Mouse (Mus musculus) kidney, adult 18-20 months (tissue): Measurements from ENCODE around the gene Gabrr2.
A peak's percentile ranks its signal among the peaks of the same experiment; 100 is the strongest.

Source experiments
- DNase-seq: peaks from one replicate; pipeline ENCODE4 v3.0.0; 2021

Gene Gabrr2

GRCm38 (mm10) chr4:33062981-33063380 is at the start of gene Gabrr2:
Gene Gabrr2 (plus strand): TSS chr4:33062999.
- no peak for DNase-seq

- DNase-seq = peak; percentile 90
Measured at GRCm38 (mm10) chr4:33018361-33018999, 44.3 kb upstream of the Gabrr2 start.

- no peak for DNase-seq
Measured at GRCm38 (mm10) chr4:33024420-33024819, 38.4 kb upstream of the Gabrr2 start.

- no peak for DNase-seq
Measured at GRCm38 (mm10) chr4:33029104-33029503, 33.7 kb upstream of the Gabrr2 start.

- DNase-seq = no peak
Measured at GRCm38 (mm10) chr4:33030264-33031194, 32.3 kb upstream of the Gabrr2 start.

GRCm38 (mm10) chr4:33031195-33031960 is 31.4 kb upstream of the Gabrr2 start, which contains the start of gene Ube2j1:
Gene Ube2j1 (plus strand): TSS chr4:33031416.
- DNase-seq = peak; percentile 91

GRCm38 (mm10) chr4:33032045-33032444 is 30.8 kb upstream of the Gabrr2 start:
- no peak for DNase-seq

GRCm38 (mm10) chr4:33033515-33033914 is 29.3 kb upstream of the Gabrr2 start:
- no peak for DNase-seq

- no peak for DNase-seq
Measured at GRCm38 (mm10) chr4:33039826-33040225, 23.0 kb upstream of the Gabrr2 start.

GRCm38 (mm10) chr4:33049601-33050000 is 13.2 kb upstream of the Gabrr2 start:
- DNase-seq = no peak

- no peak for DNase-seq
Measured at GRCm38 (mm10) chr4:33052055-33052454, 10.7 kb upstream of the Gabrr2 start.

GRCm38 (mm10) chr4:33052650-33053049 is 10.1 kb upstream of the Gabrr2 start:
- DNase-seq = no peak

GRCm38 (mm10) chr4:33054426-33054825 is 8.4 kb upstream of the Gabrr2 start:
- no peak for DNase-seq

GRCm38 (mm10) chr4:33056317-33056716 is 6.5 kb upstream of the Gabrr2 start:
- no peak for DNase-seq

- no peak for DNase-seq
Measured at GRCm38 (mm10) chr4:33057890-33058687, 4.7 kb upstream of the Gabrr2 start.

GRCm38 (mm10) chr4:33061158-33061557 is 1.6 kb upstream of the Gabrr2 start:
- no peak for DNase-seq

- no peak for DNase-seq
Measured at GRCm38 (mm10) chr4:33064986-33065385, 2.2 kb downstream of the Gabrr2 start.

- no peak for DNase-seq
Measured at GRCm38 (mm10) chr4:33066223-33066960, 3.6 kb downstream of the Gabrr2 start.

GRCm38 (mm10) chr4:33067331-33067730 is 4.5 kb downstream of the Gabrr2 start:
- DNase-seq = no peak

GRCm38 (mm10) chr4:33067826-33068225 is 5.0 kb downstream of the Gabrr2 start:
- DNase-seq = no peak

- DNase-seq = no peak
Measured at GRCm38 (mm10) chr4:33068894-33069293, 6.1 kb downstream of the Gabrr2 start.

- no peak for DNase-seq
Measured at GRCm38 (mm10) chr4:33070326-33070725, 7.5 kb downstream of the Gabrr2 start.
